Mouse (Mus musculus) left cerebral cortex, adult 8-10 months (tissue): ENCODE data around the gene Hic2. TPM values are rescaled to one million over a fixed set of nuclear protein-coding genes. Genes with fewer than 3 reads are reported as not detected.
A peak's percentile ranks its signal among the peaks of the same experiment; 100 is the strongest.
"Not testable (repeated sequence)": the region's sequence is repeated elsewhere in the genome, so short reads cannot be mapped to it uniquely, and the experiment has no call there.

Experiments
- DNase-seq, 2 experiments: peaks; one replicate each; pipeline ENCODE4 v3.0.0; 2022; ENCODE audit warnings: low spot score in 2 of 2
- total RNA-seq, 4 experiments: library from RNA; stranded (reverse); gene quantifications; 2 replicates each; pipeline ENCODE4 v1.2.4; 2022

Gene Hic2
- 1 to 10 TPM; 4.7 to 6.8 (median 6.2) TPM for total RNA-seq

- DNase-seq: peak; percentile 81 to 88
Observed at GRCm38 (mm10) chr16:17232794-17233701, at the start of gene Hic2. Hic2 (plus strand) TSS chr16:17233572.

GRCm38 (mm10) chr16:17185475-17185874 is 47.9 kb upstream of the Hic2 start:
- DNase-seq: no peak

- no peak for DNase-seq
Observed at GRCm38 (mm10) chr16:17193823-17194222, 39.5 kb upstream of the Hic2 start.

GRCm38 (mm10) chr16:17200121-17200952 is 33.0 kb upstream of the Hic2 start:
- no peak for DNase-seq

- DNase-seq: peak; percentile 75 to 77
Observed at GRCm38 (mm10) chr16:17200953-17201707, 32.2 kb upstream of the Hic2 start.

GRCm38 (mm10) chr16:17201977-17202376 is 31.4 kb upstream of the Hic2 start:
- DNase-seq: no peak

GRCm38 (mm10) chr16:17202549-17202948 is 30.8 kb upstream of the Hic2 start, which contains the start of gene Ube2l3:
Ube2l3 (minus strand) TSS chr16:17202649.
- no peak for DNase-seq

- no peak for DNase-seq
Observed at GRCm38 (mm10) chr16:17204990-17205389, 28.4 kb upstream of the Hic2 start.

GRCm38 (mm10) chr16:17208389-17209361 is 24.7 kb upstream of the Hic2 start, which contains the start of gene Rimbp3:
Rimbp3 (plus strand) TSS chr16:17208603.
- peak; percentile 71 to 76 for DNase-seq

GRCm38 (mm10) chr16:17209404-17209960 is 23.9 kb upstream of the Hic2 start:
- DNase-seq: no peak

- peak; percentile 77 to 80 for DNase-seq
Observed at GRCm38 (mm10) chr16:17209981-17210838, 23.2 kb upstream of the Hic2 start.

- DNase-seq: no peak
Observed at GRCm38 (mm10) chr16:17216934-17217633, 16.3 kb upstream of the Hic2 start.

GRCm38 (mm10) chr16:17220127-17220733 is 13.1 kb upstream of the Hic2 start:
- no peak for DNase-seq

- DNase-seq: peak; percentile 66 to 99
Observed at GRCm38 (mm10) chr16:17222197-17222596, 11.2 kb upstream of the Hic2 start.

GRCm38 (mm10) chr16:17225584-17225983 is 7.8 kb upstream of the Hic2 start:
- DNase-seq: no peak

- DNase-seq: no peak
Observed at GRCm38 (mm10) chr16:17226496-17226895, 6.9 kb upstream of the Hic2 start.

GRCm38 (mm10) chr16:17231523-17231922 is 1.8 kb upstream of the Hic2 start:
- not testable (repeated sequence) for DNase-seq
